Mouse (Mus musculus) small intestine, adult 2 months (tissue): ENCODE measurements around the gene Plxnc1.

Source experiments
- CTCF ChIP-seq: fragments of 200-500 bp; IDR thresholded peaks from 2 replicates; pipeline ENCODE4 v1.5.1; 2012; ENCODE audit warnings: low read depth, mild to moderate bottlenecking, control low read depth, inconsistent platforms, low read length, moderate library complexity, mixed read lengths; ENCODE audit not compliant: insufficient replicate concordance, insufficient read length; ENCODE audit errors: extremely low read depth
- POLR2A ChIP-seq: fragments of 200-500 bp; IDR thresholded peaks from 2 replicates; pipeline ENCODE4 v1.6.1; 2012; ENCODE audit warnings: low read depth, mild to moderate bottlenecking, control low read depth, inconsistent platforms, low read length, moderate library complexity

- TF ChIP-seq CTCF = no peak
- no peak for TF ChIP-seq POLR2A
Measured at GRCm38 (mm10) chr10:94947386-94947785, 2.8 kb upstream of the Plxnc1 start.
